Mouse (Mus musculus): ENCODE results near the gene Gsdma.
"Not testable (repeated sequence)": the region's sequence is repeated elsewhere in the genome, so short reads cannot be mapped to it uniquely, and the experiment has no call there.

Gsdma gene

DNA sequence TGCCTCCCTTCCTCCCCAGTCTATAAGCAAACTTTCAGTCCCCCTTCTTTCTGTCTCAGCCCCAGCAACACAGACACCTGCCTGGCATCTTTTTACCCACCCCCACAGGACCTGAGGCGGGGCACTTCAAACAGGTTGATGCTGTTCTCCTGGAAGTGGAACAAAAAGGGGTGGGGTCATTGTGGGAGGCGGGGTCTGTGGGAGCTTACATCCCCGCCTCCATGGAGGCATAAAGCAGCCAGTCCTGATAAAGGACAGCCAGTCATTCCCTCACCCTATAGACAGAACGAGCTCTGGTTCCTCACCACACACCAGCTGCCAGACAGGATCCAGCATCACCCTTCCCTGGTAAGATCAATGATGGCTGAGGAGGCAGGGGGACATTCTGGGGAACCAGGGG, at the start of gene Gsdma:
TSS of gene Gsdma (plus strand) at position 261 of the 400 bp plus-strand sequence.
- no peak for DNase-seq (ENCODE audit: low read depth, low spot score)

GRCm38 (mm10) chr11:98620791-98621190, 43.4 kb upstream of the Gsdma start:
- DNase-seq (ENCODE audit: low read depth, low spot score): no peak

DNA sequence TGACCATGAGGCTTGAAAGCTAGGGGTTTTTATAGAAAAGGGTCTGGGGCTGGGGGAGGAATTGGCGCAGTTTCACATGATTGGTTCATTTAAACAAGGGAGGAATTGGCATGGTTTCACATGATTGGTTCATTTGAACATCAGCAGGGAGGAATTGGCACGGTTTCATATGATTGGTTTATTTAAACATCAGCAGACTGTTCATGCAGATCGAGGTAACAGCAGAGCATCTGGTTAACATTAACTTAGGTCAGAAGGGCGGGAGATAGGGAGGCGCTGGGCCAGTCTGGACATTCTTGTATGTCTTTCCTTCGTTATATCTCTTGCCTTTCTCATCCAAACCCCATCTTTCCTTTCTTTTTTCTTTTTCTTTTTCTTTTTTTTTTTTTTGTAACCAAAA, 40.2 kb upstream of the Gsdma start:
- DNase-seq (ENCODE audit: low read depth, low spot score): not testable (repeated sequence)

DNA sequence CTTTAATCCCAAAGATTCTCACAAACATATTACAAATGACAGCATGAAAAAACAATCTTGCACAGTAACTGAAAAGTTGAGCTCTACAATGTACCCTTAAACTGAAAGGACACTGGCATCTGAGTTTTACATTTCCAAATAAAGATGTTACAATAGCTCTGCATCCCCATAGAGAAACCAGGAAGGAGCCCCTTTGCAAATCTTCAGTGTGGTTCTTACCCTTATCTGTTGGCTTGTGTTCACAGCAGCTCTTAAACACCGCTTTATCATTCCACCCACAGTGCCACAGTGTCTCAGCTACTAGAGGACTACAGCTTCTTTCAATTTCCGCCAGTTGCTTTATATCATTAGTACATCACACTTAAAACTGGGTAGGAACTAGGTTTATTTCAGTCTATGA, 39.8 kb upstream of the Gsdma start:
- DNase-seq (ENCODE audit: low read depth, low spot score): not testable (repeated sequence)

DNA sequence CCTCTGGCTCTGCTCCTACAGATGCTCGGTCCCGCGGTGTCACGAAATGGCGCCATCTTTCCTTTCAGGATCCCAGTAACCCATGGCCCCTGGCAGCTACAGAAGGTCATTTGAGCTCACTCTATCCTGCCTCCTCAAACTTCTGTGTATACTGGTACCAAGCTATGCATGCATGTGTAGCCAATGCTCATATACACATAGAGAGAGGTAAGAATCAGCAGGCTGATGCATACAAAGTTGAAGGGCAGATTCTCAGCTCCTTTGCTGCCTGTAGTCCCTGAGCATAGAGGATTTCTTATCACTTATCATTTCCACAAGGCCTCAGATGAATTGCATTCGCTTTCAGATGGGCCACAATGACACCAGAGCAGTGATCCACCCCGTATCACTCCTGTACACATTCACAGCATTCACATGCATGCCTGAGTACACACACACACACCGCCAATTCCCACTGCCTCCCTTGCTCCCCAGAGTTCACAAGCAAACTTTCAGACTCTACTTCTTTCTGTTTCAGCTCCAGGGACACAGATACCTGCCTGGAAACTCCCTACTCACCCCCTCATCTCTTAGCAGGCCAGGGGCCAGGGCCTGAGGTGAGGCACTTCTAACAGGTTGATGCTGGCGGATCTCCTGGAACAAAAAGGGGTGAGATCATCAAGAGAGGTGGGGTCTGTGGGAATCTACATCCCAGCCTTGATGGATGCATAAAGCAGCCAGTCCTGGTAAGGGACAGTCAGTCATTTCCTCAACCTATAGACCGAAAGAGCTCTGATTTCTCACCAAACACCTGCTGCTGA, 38.3 kb upstream of the Gsdma start, which contains the start of the genes Gm12355 and Gsdma3:
TSS of gene Gm12355 (minus strand) at position 51 of the 800 bp plus-strand sequence.
TSS of gene Gsdma3 (plus strand) at position 750 of the 800 bp plus-strand sequence.
- DNase-seq (ENCODE audit: low read depth, low spot score): no peak

DNA sequence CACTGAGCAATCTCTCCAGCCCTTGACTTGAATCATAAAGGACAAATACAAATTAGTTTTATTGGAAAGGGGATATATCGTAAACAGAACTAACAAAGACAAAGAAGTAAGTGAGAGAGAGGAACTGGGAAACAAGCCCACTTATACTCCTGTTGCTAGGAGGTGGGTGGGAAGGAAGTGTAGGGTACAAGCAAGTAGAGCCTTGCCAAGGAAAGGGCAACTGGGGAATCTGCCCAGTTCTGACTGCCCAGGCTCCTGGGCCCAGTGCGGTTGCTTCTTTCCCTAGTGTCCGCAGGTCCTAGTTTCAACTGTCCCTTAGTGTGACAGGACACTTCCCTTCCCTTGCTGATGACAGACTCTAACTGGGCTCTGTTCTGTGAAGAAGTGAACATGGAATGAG, 35.4 kb upstream of the Gsdma start:
- DNase-seq (ENCODE audit: low read depth, low spot score): no peak

DNA sequence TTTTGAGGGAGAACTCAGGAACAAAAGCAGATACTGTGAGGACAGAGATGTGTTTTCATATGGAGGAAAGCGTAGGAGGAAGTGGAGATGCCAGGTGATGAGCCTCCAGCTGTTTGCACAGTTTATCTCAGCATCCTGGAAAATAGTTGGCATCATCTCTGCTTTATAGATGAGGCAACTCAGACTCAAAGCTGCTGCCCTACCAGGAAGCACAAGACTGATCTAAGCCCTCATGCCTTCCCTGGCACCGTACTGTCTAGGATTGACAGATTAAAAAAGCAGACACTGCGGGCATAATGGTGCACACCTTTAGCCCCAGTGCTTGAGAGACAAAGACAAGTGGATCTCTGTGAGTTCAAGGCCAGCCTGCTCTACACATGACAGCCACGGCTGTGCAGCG, 33.5 kb upstream of the Gsdma start:
- DNase-seq (ENCODE audit: low read depth, low spot score): no peak

- DNase-seq (ENCODE audit: low read depth, low spot score): not testable (repeated sequence)
Observed at GRCm38 (mm10) chr11:98635312-98635970, 28.7 kb upstream of the Gsdma start.

GRCm38 (mm10) chr11:98637501-98637900, 26.6 kb upstream of the Gsdma start:
- no peak for DNase-seq (ENCODE audit: low read depth, low spot score)

DNA sequence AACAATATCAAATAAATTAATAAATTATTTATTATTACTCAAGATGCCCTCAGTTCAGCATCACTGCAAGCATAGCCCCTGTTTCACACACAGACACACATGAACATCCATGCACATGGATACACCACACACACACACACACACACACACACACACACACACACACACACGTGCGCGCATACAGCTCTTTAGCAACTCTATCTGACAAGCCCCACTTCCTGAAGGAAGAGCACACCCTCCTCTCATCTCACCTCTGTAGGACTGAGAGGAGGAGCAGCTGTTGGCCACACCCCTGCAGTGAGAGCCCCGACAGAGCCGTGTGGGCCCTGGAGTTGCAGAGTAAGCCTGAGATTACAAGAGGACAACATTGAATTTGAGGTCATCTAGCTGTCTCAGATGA, 24.1 kb upstream of the Gsdma start:
- no peak for DNase-seq (ENCODE audit: low read depth, low spot score)

DNA sequence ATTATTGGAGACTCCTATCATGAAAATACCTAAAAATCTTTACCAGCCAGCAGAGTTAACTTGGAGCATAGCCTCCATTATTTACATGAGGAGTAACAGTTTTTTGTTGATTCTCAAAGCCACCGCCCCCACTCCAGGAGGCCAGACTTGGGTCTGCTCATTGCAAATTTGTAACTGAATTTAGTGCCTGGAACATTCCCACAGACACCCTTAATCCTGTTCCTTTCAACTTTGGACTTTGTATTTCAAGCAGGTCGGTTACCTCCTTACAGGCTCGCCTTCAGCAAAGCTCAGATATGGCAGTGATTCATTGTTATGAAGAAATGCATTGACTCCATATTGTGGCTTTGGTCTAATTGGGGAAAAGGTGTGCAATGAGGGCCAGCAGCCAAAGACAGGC, 19.4 kb upstream of the Gsdma start:
- no peak for DNase-seq (ENCODE audit: low read depth, low spot score)

GRCm38 (mm10) chr11:98645946-98646345, 18.2 kb upstream of the Gsdma start:
- DNase-seq (ENCODE audit: low read depth, low spot score): no peak

DNA sequence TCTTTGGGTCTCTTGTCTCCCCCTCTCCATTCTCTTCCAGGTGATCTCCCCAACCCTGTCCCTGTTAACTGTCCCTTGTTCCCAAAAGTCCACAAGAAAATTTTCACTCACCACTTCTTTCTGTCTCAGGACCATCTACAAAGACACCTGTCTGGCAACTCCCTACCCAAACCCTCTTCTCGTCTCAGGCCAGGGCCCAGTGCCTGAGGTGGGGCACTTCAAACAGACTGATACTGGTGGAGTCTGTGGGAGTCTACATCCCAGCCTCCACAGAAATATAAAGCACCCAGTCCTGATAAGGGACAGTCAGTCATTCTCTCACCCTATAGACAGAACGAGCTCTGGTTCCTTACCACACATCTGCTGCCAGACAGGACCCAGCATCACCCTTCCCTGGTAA, 17.7 kb upstream of the Gsdma start, which contains the start of gene Gsdma2:
TSS of gene Gsdma2 (plus strand) at position 301 of the 400 bp plus-strand sequence.
- DNase-seq (ENCODE audit: low read depth, low spot score): no peak

GRCm38 (mm10) chr11:98655076-98655475, 9.1 kb upstream of the Gsdma start:
- DNase-seq (ENCODE audit: low read depth, low spot score): not testable (repeated sequence)

DNA sequence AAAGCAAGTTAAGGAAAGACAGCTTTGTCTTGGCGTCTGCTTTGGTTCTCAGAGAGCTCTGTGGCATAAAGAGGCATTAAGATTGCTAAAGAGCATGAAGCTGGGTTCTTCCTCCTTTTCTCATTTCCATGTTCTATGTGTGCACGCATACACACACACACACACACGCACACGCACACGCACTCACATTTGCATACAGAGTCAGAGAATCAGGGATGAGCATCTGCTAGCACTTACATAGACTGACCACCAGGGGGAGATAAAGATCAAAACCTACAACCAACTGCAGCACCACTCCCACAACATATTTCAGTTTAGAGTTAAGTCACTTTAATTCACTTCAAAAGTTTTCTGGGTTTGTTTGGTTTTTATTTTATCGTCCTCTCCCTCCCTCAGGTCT, 3.6 kb upstream of the Gsdma start:
- DNase-seq (ENCODE audit: low read depth, low spot score): peak; percentile 74

- DNase-seq (ENCODE audit: low read depth, low spot score): no peak
Observed at GRCm38 (mm10) chr11:98668984-98669383, 4.8 kb downstream of the Gsdma start.

DNA sequence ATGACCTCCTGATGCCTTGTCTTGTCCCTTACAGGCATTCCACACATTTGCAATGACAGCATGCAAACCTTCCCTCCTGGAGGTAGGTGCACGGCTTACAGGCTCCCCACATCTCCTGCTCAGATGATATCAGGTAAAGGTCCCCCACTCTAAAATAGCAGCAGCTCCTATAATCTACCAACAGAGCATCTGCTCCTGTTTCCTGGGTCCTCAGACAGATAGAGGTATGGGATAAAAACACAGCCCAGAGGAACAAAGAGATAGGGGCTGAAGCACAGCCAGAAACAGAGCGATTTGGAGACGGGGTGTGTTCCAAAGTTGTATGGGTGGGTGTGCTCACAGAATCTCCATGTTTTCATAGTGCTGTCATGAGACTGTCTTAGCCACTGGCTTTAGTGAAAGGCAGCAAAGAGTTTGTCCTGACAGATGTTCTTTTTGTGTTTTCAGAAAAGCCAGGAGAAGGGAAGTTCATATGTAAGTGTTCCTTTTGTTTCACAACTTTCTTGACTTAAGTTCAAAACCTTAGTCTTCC, 7.2 kb downstream of the Gsdma start:
- no peak for DNase-seq (ENCODE audit: low read depth, low spot score)

- no peak for DNase-seq (ENCODE audit: low read depth, low spot score)
Observed at GRCm38 (mm10) chr11:98671857-98672256, 7.7 kb downstream of the Gsdma start.

GRCm38 (mm10) chr11:98672482-98672881, 8.3 kb downstream of the Gsdma start:
- no peak for DNase-seq (ENCODE audit: low read depth, low spot score)

GRCm38 (mm10) chr11:98673136-98673535, 9.0 kb downstream of the Gsdma start:
- not testable (repeated sequence) for DNase-seq (ENCODE audit: low read depth, low spot score)

DNA sequence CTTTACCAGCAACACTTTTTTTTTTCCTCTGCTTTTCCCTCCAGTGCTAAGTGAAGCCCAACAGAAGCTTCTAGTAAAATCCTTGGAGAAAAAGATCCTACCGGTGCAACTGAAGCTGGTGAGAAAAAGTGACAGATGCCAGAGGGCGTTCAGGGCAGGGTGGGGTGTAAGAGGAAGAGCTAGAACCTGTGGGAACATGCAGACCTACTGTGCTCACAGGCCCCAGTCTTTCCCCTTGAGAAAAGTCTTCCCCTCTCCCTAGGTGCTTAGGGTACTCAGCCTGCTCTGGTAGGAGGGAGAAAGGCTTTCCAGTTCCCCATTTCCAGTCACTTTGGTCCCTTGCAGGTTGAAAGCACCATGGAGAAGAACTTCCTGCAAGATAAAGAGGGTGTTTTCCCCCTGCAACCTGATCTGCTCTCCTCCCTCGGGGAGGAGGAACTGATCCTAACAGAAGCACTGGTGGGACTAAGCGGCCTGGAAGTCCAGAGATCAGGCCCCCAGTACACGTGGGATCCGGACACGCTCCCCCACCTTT, 11.7 kb downstream of the Gsdma start:
- DNase-seq (ENCODE audit: low read depth, low spot score): no peak

GRCm38 (mm10) chr11:98680023-98680422, 15.9 kb downstream of the Gsdma start:
- DNase-seq (ENCODE audit: low read depth, low spot score): no peak
